20 mouse cellular contexts compared by ENCODE assay signal in the genomic region with DNA sequence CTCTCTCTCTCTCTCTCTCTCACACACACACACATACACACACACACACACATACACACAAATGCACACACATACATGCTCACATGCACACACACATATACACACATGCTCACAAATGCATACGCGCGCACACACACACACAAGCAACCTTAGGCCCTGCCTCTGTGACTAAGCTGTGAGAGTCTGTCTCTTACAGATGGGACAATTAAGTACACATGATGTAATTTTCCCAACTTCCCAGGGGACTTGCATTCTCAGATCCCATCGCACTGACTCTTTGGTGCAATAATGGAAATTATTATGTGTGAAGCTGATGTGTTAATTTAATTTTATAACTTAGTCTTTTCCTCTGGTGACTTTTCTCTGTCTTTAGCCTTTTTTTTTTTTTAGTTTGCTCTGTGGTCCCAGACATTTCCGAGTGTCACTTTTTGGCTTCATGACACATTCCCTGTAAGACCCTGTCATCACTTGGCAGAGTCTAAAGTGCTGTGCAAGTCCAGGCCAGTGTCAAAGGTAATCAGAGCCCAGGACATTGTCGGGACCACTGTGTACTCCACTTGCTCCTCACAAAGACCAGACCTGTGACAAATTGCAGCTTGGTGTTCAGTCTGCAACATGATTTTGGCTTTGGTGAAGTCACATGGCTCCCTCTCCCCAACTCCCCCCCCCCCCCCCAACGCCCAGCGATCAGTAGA.
DNase-seq lines count a peak whose midpoint lies in the region; ATAC-seq lines count a peak whose summit lies in the region.
"Had no signal": no experiment of that assay in that cellular context is flagged by ENCODE, and none has a peak within 500 bp of the region (broad histone marks: within the 10 kb centered on the region; RNA-seq: fewer than 3 reads in every experiment).

No protein-coding gene starts in this region.

- ATAC-seq in hindbrain, embryonic 13.5 days (ENCODE audit: low FRiP score) = no peak
- no peak for ATAC-seq in hindbrain, embryonic 11.5 days (ENCODE audit: low FRiP score)
- no peak for ATAC-seq in midbrain, embryonic 13.5 days
- ATAC-seq in midbrain, embryonic 15.5 days (replicated peaks) = no peak
- ATAC-seq: CD4-positive, CD25-positive, alpha-beta regulatory T cell, adult 4 months; forebrain, postnatal 0 days had no signal

- H3K27ac ChIP-seq in hindbrain, embryonic 13.5 days = peak overlapping the region; percentile 52
- H3K27ac ChIP-seq in hindbrain, embryonic 11.5 days (ENCODE audit: low read depth, low read length) = no peak overlapping the region
- peak overlapping the region; percentile 44; the same call in 1 of the 2 replicates for H3K27ac ChIP-seq in midbrain, embryonic 13.5 days
- H3K27ac ChIP-seq in midbrain, embryonic 15.5 days = no peak overlapping the region
- H3K27ac ChIP-seq: gastrocnemius, adult 2 months; kidney, postnatal 0 days; left cerebral cortex, adult 2 months; limb, embryonic 10.5 days had no signal

- H3K9ac ChIP-seq in hindbrain, embryonic 13.5 days = no peak overlapping the region
- no peak overlapping the region for H3K9ac ChIP-seq in hindbrain, embryonic 11.5 days (ENCODE audit: low read depth, low read length)
- no peak overlapping the region for H3K9ac ChIP-seq in midbrain, embryonic 13.5 days (replicated peaks)
- no peak overlapping the region for H3K9ac ChIP-seq in midbrain, embryonic 15.5 days
- H3K9ac ChIP-seq: forebrain, postnatal 0 days had no signal

- DNase-seq in hindbrain, embryonic 11.5 days (ENCODE audit: low spot score) = no peak
- peak; percentile 28 for DNase-seq in adipocyte (ENCODE audit: low spot score)
- peak; percentile 42 for DNase-seq in skeletal muscle tissue, adult 2 months (ENCODE audit: low read depth, low spot score)
- DNase-seq in thymus, postnatal 36 days = no peak
- DNase-seq: adrenal gland, adult 2 months; cerebellum, adult 11 months; cerebellum, postnatal 36 days; forebrain, postnatal 0 days; gastrocnemius, adult 2 months; lung, adult 2 months; thymus, adult 18-20 months had no signal

- H3K9me3 ChIP-seq in hindbrain, embryonic 13.5 days = no peaks in the 10 kb centered on the region
- H3K9me3 ChIP-seq in hindbrain, embryonic 11.5 days (ENCODE audit: control insufficient read depth, low read length) = no peaks in the 10 kb centered on the region
- H3K9me3 ChIP-seq in midbrain, embryonic 13.5 days = no peaks in the 10 kb centered on the region
- no peaks in the 10 kb centered on the region for H3K9me3 ChIP-seq in midbrain, embryonic 15.5 days
- H3K9me3 ChIP-seq: limb, embryonic 10.5 days had no signal

- 0 out of 2 replicates have a peak, but pooled peaks cover 3% of the 10 kb centered on the region for H3K27me3 ChIP-seq in hindbrain, embryonic 13.5 days
- H3K27me3 ChIP-seq in hindbrain, embryonic 11.5 days (ENCODE audit: control insufficient read depth, insufficient read depth, low read length) = no peaks in the 10 kb centered on the region
- 0 out of 2 replicates have a peak, but pooled peaks cover 8% of the 10 kb centered on the region for H3K27me3 ChIP-seq in midbrain, embryonic 13.5 days
- H3K27me3 ChIP-seq in midbrain, embryonic 15.5 days (replicated peaks) = no peaks in the 10 kb centered on the region

- 79% methylated on average over 8 of the region's 8 CpGs for WGBS in hindbrain, embryonic 13.5 days
- 80% methylated on average over 8 of the region's 8 CpGs for WGBS in hindbrain, embryonic 11.5 days
- WGBS in midbrain, embryonic 13.5 days = 80% methylated on average over 8 of the region's 8 CpGs
- WGBS in midbrain, embryonic 15.5 days = 74% methylated on average over 8 of the region's 8 CpGs

- no peak overlapping the region for H3K4me3 ChIP-seq in hindbrain, embryonic 13.5 days
- H3K4me3 ChIP-seq in hindbrain, embryonic 11.5 days (ENCODE audit: low read depth, low read length) = no peak overlapping the region
- H3K4me3 ChIP-seq in midbrain, embryonic 13.5 days (replicated peaks) = no peak overlapping the region
- H3K4me3 ChIP-seq in midbrain, embryonic 15.5 days = no peak overlapping the region
- H3K4me3 ChIP-seq: gastrocnemius, adult 2 months; left cerebral cortex, adult 2 months; limb, embryonic 10.5 days had no signal

- no peak overlapping the region for H3K4me2 ChIP-seq in hindbrain, embryonic 13.5 days
- H3K4me2 ChIP-seq in hindbrain, embryonic 11.5 days (replicated peaks; ENCODE audit: low read depth, low read length) = no peak overlapping the region
- no peak overlapping the region for H3K4me2 ChIP-seq in midbrain, embryonic 13.5 days (replicated peaks)
- H3K4me2 ChIP-seq in midbrain, embryonic 15.5 days = no peak overlapping the region
- H3K4me2 ChIP-seq: liver, embryonic 11.5 days had no signal

- no peaks in the 10 kb centered on the region for H3K36me3 ChIP-seq in hindbrain, embryonic 13.5 days
- H3K36me3 ChIP-seq in hindbrain, embryonic 11.5 days (ENCODE audit: control insufficient read depth, insufficient read depth, low read length) = no peaks in the 10 kb centered on the region
- H3K36me3 ChIP-seq in midbrain, embryonic 13.5 days = no peaks in the 10 kb centered on the region
- H3K36me3 ChIP-seq in midbrain, embryonic 15.5 days (replicated peaks) = no peaks in the 10 kb centered on the region
- H3K36me3 ChIP-seq: G1E; limb, embryonic 10.5 days had no signal

- peaks cover 31% of the 10 kb centered on the region for H3K4me1 ChIP-seq in hindbrain, embryonic 13.5 days (replicated peaks)
- H3K4me1 ChIP-seq in hindbrain, embryonic 11.5 days (replicated peaks; ENCODE audit: control insufficient read depth, insufficient read depth, low read length) = peaks cover 10% of the 10 kb centered on the region
- H3K4me1 ChIP-seq in midbrain, embryonic 13.5 days (replicated peaks) = peaks cover 37% of the 10 kb centered on the region
- peaks cover 26% of the 10 kb centered on the region for H3K4me1 ChIP-seq in midbrain, embryonic 15.5 days

Comparison
In these comparisons a context has a peak if more than half of its experiments do, and no peak if none do; other contexts are left out.
1. H3K27ac ChIP-seq: peak in hindbrain, embryonic 13.5 days (single experiment) and midbrain, embryonic 13.5 days (single experiment); none in hindbrain, embryonic 11.5 days (single experiment) and midbrain, embryonic 15.5 days (single experiment).
2. DNase-seq: peak in adipocyte (single experiment) and skeletal muscle tissue, adult 2 months (single experiment); none in hindbrain, embryonic 11.5 days (single experiment) and thymus, postnatal 36 days (0 of 2).